Mouse (Mus musculus): ENCODE measurements around the gene Fam107a.
"Not testable (repeated sequence)": the region's sequence is repeated elsewhere in the genome, so short reads cannot be mapped to it uniquely, and the experiment has no call there.

DNA sequence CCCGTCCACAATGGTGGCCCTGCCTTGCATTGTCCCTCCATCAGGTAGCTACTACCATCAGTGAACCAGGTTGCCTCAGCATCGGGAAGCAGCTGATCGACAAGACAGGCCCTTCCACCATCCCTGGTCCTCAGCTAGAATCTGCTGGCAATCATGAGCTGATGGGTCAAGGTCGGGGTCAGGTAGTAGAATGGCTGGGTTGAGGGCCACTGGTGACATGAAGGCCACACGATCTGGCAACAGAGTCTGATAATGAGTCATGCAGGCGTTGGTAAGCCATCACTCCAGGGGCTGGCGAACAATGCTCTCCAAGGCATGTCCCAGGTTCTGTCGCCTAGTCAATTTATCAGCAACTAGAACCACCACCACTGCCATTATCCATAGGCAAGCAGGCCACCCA is 46.5 kb downstream of the Fam107a start:
- TF ChIP-seq CTCF, EP300 (IDR thresholded peaks at IDR 0.05): not testable (repeated sequence)
